Mouse (Mus musculus): ENCODE results near the gene S100a10.

DNA sequence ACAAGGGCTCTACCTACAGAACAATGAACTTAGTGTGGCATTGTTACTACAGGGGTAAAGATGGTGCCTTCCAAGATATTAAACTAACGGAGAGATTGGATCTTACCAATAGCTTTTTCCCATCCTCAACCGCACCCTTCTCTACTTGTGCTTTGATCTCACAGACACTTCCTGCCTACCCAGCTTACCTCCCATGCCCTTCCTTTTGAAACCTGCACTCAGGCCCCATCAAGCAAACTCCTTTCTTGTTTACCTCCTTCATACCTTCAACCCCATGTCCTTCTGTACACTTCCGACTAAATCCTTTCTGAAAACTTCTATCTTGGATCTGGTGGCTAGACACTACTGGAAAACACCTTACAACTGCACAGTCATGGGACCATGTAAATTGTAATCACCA, 40.3 kb upstream of the S100a10 start:
- no peak for TF ChIP-seq POLR2A (IDR thresholded peaks at IDR 0.05; ENCODE audit: insufficient read depth, low read depth, low read length)
- TF ChIP-seq CTCF (IDR thresholded peaks at IDR 0.05) = no peak
- TF ChIP-seq EP300 (IDR thresholded peaks at IDR 0.05; ENCODE audit: insufficient read depth, low read depth, low read length) = no peak

Measured in heart, adult 2 months (tissue).